ENCODE assay signal across 25 mouse cellular contexts in the genomic region with DNA sequence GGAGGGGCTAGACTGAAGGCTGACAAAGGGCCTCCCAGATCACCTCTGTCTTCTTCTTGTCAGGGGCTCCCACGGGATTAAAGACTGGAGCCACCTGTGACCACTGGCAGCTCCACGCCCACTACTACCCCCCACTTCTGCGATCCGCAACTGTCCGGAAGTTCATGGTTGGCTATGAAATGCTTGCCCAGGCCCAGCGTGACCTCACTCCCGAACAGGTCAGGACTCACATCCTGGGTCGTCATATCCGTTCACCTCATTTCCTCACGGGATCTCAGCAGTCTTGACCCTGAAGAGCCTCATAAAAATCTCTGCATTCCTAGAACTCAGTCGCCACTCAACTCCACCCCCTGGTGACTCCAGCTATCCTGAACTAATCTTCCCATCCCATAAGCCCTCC. TPM values are rescaled to one million over a fixed set of nuclear protein-coding genes. Genes with fewer than 3 reads are reported as not detected.
A peak's percentile ranks its signal among the peaks of the same experiment; 100 is the strongest.
DNase-seq lines count a peak whose midpoint lies in the region; ATAC-seq lines count a peak whose summit lies in the region.
"Had no signal": no experiment of that assay in that cellular context is flagged by ENCODE, and none has a peak within 500 bp of the region (broad histone marks: within the 10 kb centered on the region; RNA-seq: fewer than 3 reads in every experiment).

No protein-coding gene starts in this region.

- ATAC-seq in heart, embryonic 16.5 days (replicated peaks; ENCODE audit: extremely low read depth, insufficient read depth, low FRiP score): no peak
- no peak for ATAC-seq in heart, embryonic 12.5 days (ENCODE audit: insufficient number of reproducible peaks, low FRiP score)
- ATAC-seq: CD4-positive, CD25-positive, alpha-beta regulatory T cell, adult 4 months; hindbrain, embryonic 16.5 days had no signal

- no peak overlapping the region for H3K4me2 ChIP-seq in heart, embryonic 16.5 days (ENCODE audit: low read depth, low read length)
- no peak overlapping the region for H3K4me2 ChIP-seq in heart, embryonic 12.5 days
- H3K4me2 ChIP-seq: embryonic facial prominence, embryonic 15.5 days had no signal

- peak; percentile 37 to 63 for DNase-seq in adrenal gland, adult (ENCODE audit: inconsistent age in 2 of 2, low spot score in 1 of 2)
- DNase-seq in adrenal gland, adult 8-10 months: no peak
- DNase-seq in thymus, postnatal 14 days: peak; percentile 3
- DNase-seq in thymus, postnatal 25 days: no peak
- no peak for DNase-seq in gastrocnemius, postnatal 36 days
- no peak for DNase-seq in frontal cortex, postnatal 10 days (ENCODE audit: low spot score in 2 of 2)
- DNase-seq: adrenal gland, postnatal 14 days; cerebellum, adult 2 months; embryo, embryonic 11 days; gastrocnemius, postnatal 14 days; heart, postnatal 4 days; layer of hippocampus, postnatal 36 days; left cerebral cortex, postnatal 4 days; lung, postnatal 14 days; thymus, adult 18-20 months had no signal

- no peak overlapping the region for H3K4me3 ChIP-seq in heart, embryonic 16.5 days (ENCODE audit: low read length)
- no peak overlapping the region for H3K4me3 ChIP-seq in heart, embryonic 12.5 days
- H3K4me3 ChIP-seq: embryonic facial prominence, embryonic 15.5 days; forebrain, embryonic 10.5 days; heart, embryonic 10.5 days had no signal

- intact Hi-C loops in gastrocnemius, postnatal 36 days (cut with DNase I): no loop called here

- peaks cover 11% of the 10 kb centered on the region for H3K36me3 ChIP-seq in heart, embryonic 16.5 days (ENCODE audit: control insufficient read depth, insufficient read depth)
- peaks cover 22% of the 10 kb centered on the region for H3K36me3 ChIP-seq in heart, embryonic 12.5 days

- no peaks in the 10 kb centered on the region for H3K27me3 ChIP-seq in heart, embryonic 16.5 days (ENCODE audit: control insufficient read depth, insufficient read depth, low read length)
- no peaks in the 10 kb centered on the region for H3K27me3 ChIP-seq in heart, embryonic 12.5 days (replicated peaks)
- H3K27me3 ChIP-seq: embryonic facial prominence, embryonic 15.5 days had no signal

- 73% methylated on average over 11 of the region's 11 CpGs for WGBS in heart, embryonic 16.5 days
- WGBS in heart, embryonic 12.5 days: 78% methylated on average over 11 of the region's 11 CpGs

- no peaks in the 10 kb centered on the region for H3K9me3 ChIP-seq in heart, embryonic 16.5 days (replicated peaks; ENCODE audit: control insufficient read depth, low read length)
- no peaks in the 10 kb centered on the region for H3K9me3 ChIP-seq in heart, embryonic 12.5 days (replicated peaks)
- H3K9me3 ChIP-seq: embryonic facial prominence, embryonic 15.5 days; forebrain, embryonic 10.5 days; G1E; heart, embryonic 10.5 days had no signal

- H3K9ac ChIP-seq in heart, embryonic 16.5 days (ENCODE audit: low read length): no peak overlapping the region
- no peak overlapping the region for H3K9ac ChIP-seq in heart, embryonic 12.5 days
- H3K9ac ChIP-seq: embryonic facial prominence, embryonic 15.5 days; liver, embryonic 14.5 days had no signal

- peak overlapping the region; percentile 99; the same call in 1 of the 2 replicates for H3K27ac ChIP-seq in heart, embryonic 16.5 days (ENCODE audit: low read length)
- no peak overlapping the region for H3K27ac ChIP-seq in heart, embryonic 12.5 days (ENCODE audit: poor library complexity, severe bottlenecking)
- H3K27ac ChIP-seq: embryonic facial prominence, embryonic 15.5 days; forebrain, embryonic 10.5 days; heart, embryonic 10.5 days; liver, embryonic 14.5 days had no signal

- H3K4me1 ChIP-seq in heart, embryonic 16.5 days (ENCODE audit: control insufficient read depth, insufficient read depth, low read length): peaks cover 50% of the 10 kb centered on the region
- H3K4me1 ChIP-seq in heart, embryonic 12.5 days (replicated peaks): peaks cover 53% of the 10 kb centered on the region

RNA-seq across cellular contexts. Expression of a gene that starts 2.1 kb away (rescaled TPM):
- 10 to 100 TPM; 74.2 to 81.7 (median 78.8) TPM for total RNA-seq in adrenal gland, adult 8-10 months (2022)
- 60.5 and 61.7 TPM in 2 replicates for polyA plus RNA-seq in heart, embryonic 16.5 days (2015; fragmentation: Nextera tagmentation; extraction: Ambion mirVana)
- 61.2 and 62.1 TPM in 2 replicates for polyA plus RNA-seq in heart, embryonic 12.5 days (2016; fragmentation: Nextera tagmentation; extraction: Ambion mirVana)
- total RNA-seq in gastrocnemius, postnatal 36 days (2021): 1 to 10 TPM; 7.2 to 8.8 TPM

RNA-seq across cellular contexts. Expression of a gene that starts 3.0 kb away (rescaled TPM):
- 10 to 100 TPM; 40.1 to 62.7 (median 51.0) TPM for total RNA-seq in adrenal gland, adult 8-10 months (2022)
- polyA plus RNA-seq in heart, embryonic 16.5 days (2015; fragmentation: Nextera tagmentation; extraction: Ambion mirVana): 60.6 and 69.8 TPM in 2 replicates
- 54.6 and 57.0 TPM in 2 replicates for polyA plus RNA-seq in heart, embryonic 12.5 days (2016; fragmentation: Nextera tagmentation; extraction: Ambion mirVana)
- 10 to 100 TPM; 27.5 to 36.7 TPM for total RNA-seq in gastrocnemius, postnatal 36 days (2021)

RNA-seq across cellular contexts. Expression of a gene that starts 16.0 kb away (rescaled TPM):
- 10 to 100 TPM; 37.6 to 56.9 (median 50.7) TPM for total RNA-seq in adrenal gland, adult 8-10 months (2022)
- polyA plus RNA-seq in heart, embryonic 16.5 days (2015; fragmentation: Nextera tagmentation; extraction: Ambion mirVana): 40.8 and 40.9 TPM in 2 replicates
- 45.8 and 47.5 TPM in 2 replicates for polyA plus RNA-seq in heart, embryonic 12.5 days (2016; fragmentation: Nextera tagmentation; extraction: Ambion mirVana)
- 10 to 100 TPM; 18.5 to 19.1 TPM for total RNA-seq in gastrocnemius, postnatal 36 days (2021)
- polyA plus RNA-seq: G1E had no signal

RNA-seq across cellular contexts. Expression of a gene that starts 27.1 kb away (rescaled TPM):
- total RNA-seq in adrenal gland, adult 8-10 months (2022): not detected
- polyA plus RNA-seq in heart, embryonic 16.5 days (2015; fragmentation: Nextera tagmentation; extraction: Ambion mirVana): not detected in 2 replicates
- not detected in 2 replicates for polyA plus RNA-seq in heart, embryonic 12.5 days (2016; fragmentation: Nextera tagmentation; extraction: Ambion mirVana)
- total RNA-seq in gastrocnemius, postnatal 36 days (2021): not detected
- total RNA-seq: adrenal gland, postnatal 14 days; G1E; gastrocnemius, postnatal 14 days; heart, postnatal 4 days; layer of hippocampus, postnatal 36 days; megakaryocyte-erythroid progenitor cell, adult 5-6 weeks had no signal
- polyA plus RNA-seq: CD4-positive, CD25-positive, alpha-beta regulatory T cell, adult 4 months; G1E; heart, embryonic 10.5 days; liver, embryonic 14.5 days had no signal

RNA-seq across cellular contexts. Expression of a gene that starts 35.1 kb away (rescaled TPM):
- total RNA-seq in adrenal gland, adult 8-10 months (2022): 100 to 1,000 TPM; 113 to 133 (median 119) TPM
- polyA plus RNA-seq in heart, embryonic 16.5 days (2015; fragmentation: Nextera tagmentation; extraction: Ambion mirVana): 137 and 141 TPM in 2 replicates
- polyA plus RNA-seq in heart, embryonic 12.5 days (2016; fragmentation: Nextera tagmentation; extraction: Ambion mirVana): 113 and 118 TPM in 2 replicates
- total RNA-seq in gastrocnemius, postnatal 36 days (2021): 10 to 100 TPM; 40.9 to 41.9 TPM

Comparison
In these comparisons a context has a peak if more than half of its experiments do, and no peak if none do; other contexts are left out.
1. DNase-seq: peak in adrenal gland, adult (2 of 2) and thymus, postnatal 14 days (single experiment); none in adrenal gland, adult 8-10 months (single experiment), thymus, postnatal 25 days (single experiment), gastrocnemius, postnatal 36 days (0 of 2) and frontal cortex, postnatal 10 days (0 of 2).
2. RNA of a gene that starts 2.1 kb away (total RNA-seq): 74.2 to 81.7 TPM in adrenal gland, adult 8-10 months; 7.2 to 8.8 TPM in gastrocnemius, postnatal 36 days; every median in the first group is over 4 times any median in the second.